Mouse (Mus musculus) midbrain, embryonic 12.5 days (tissue): ENCODE data around the gene Slamf7. TPM values are rescaled to one million over a fixed set of nuclear protein-coding genes. Genes with fewer than 3 reads are reported as not detected.
"Not testable (repeated sequence)": the region's sequence is repeated elsewhere in the genome, so short reads cannot be mapped to it uniquely, and the experiment has no call there.

ENCODE experiments used
- ATAC-seq: fragments of 200-750 bp; cut with Nextera tagmentation; 2 replicates; pipeline ENCODE4 v1.8.0; 2017; ENCODE audit warnings: low read depth, moderate TSS enrichment, moderate library complexity; ENCODE audit not compliant: low FRiP score
- H3K27ac ChIP-seq: fragments of 300-500 bp; sonication (generic); replicated peaks from 2 replicates; pipeline ENCODE4 v1.5.1; 2016; ENCODE audit warnings: mild to moderate bottlenecking
- H3K27me3 ChIP-seq: fragments of 300-500 bp; sonication (generic); 2 replicates; pipeline ENCODE4 v1.6.1; 2016; ENCODE audit warnings: mild to moderate bottlenecking
- H3K36me3 ChIP-seq: fragments of 300-500 bp; sonication (generic); 2 replicates; pipeline ENCODE4 v1.6.1; 2016
- H3K4me1 ChIP-seq: fragments of 300-500 bp; sonication (generic); 2 replicates; pipeline ENCODE4 v1.6.1; 2016
- H3K4me2 ChIP-seq: fragments of 300-500 bp; sonication (generic); replicated peaks from 2 replicates; pipeline ENCODE4 v1.6.1; 2016; ENCODE audit warnings: mild to moderate bottlenecking, moderate library complexity
- H3K4me3 ChIP-seq: fragments of 300-500 bp; sonication (generic); 2 replicates; pipeline ENCODE4 v1.5.1; 2016; ENCODE audit warnings: mild to moderate bottlenecking
- H3K9ac ChIP-seq: fragments of 300-500 bp; sonication (generic); replicated peaks from 2 replicates; pipeline ENCODE4 v1.6.1; 2016; ENCODE audit warnings: mild to moderate bottlenecking, moderate library complexity
- H3K9me3 ChIP-seq: fragments of 300-500 bp; sonication (generic); 2 replicates; pipeline ENCODE4 v1.6.1; 2016; ENCODE audit warnings: mild to moderate bottlenecking
- WGBS: fragments of 180-500 bp; shearing (Covaris S2); methylation state at CpG from one replicate; pipeline ENCODE4 v1.1.7; 2016; 5-methylcytosine and 5-hydroxymethylcytosine counted together
- polyA plus RNA-seq: library from polyadenylated mRNA; unstranded; fragments of >200 nt; fragmentation: Nextera tagmentation; extraction: Ambion mirVana; gene quantifications from 2 replicates; pipeline ENCODE4 v1.2.1, GENCODE M21; 2016

Gene Slamf7
- not detected in 2 replicates for polyA plus RNA-seq

DNA sequence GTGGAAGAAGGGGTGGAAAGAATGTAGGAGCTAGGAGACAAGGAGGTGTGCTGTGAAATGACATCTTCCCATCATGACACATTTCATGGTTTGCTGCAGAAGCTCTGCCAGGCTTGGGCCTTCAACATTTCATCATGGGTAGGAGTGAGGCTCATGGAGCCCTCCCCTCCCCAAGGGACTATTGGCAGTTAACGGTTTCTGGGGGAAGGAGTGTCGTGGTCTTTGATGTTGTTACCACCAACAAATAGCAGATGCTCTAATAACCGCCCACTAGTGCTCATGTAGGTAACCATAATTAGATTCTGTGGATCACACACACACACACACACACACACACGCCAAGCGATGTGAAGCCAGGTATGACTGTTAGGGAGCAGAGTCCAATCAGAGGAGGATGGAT is at the start of gene Slamf7:
Gene Slamf7, minus strand, starts transcription at position 302 of the 400 bp plus-strand sequence.
- H3K27me3 ChIP-seq: no peaks in the 10 kb centered on the region
- no peaks in the 10 kb centered on the region for H3K9me3 ChIP-seq
- no peak within 1 kb of the TSS for H3K9ac ChIP-seq
- WGBS: 92% methylated on average over 5 of the region's 5 CpGs
- H3K4me3 ChIP-seq: no peak within 1 kb of the TSS
- no peak within 1 kb of the TSS for H3K27ac ChIP-seq
- ATAC-seq: no peak
- no peak within 1 kb of the TSS for H3K4me2 ChIP-seq
- H3K4me1 ChIP-seq: no peaks in the 10 kb centered on the region
- H3K36me3 ChIP-seq: no peaks in the 10 kb centered on the region

- no peak overlapping the region for H3K9ac ChIP-seq
- H3K9me3 ChIP-seq: no peaks in the 10 kb centered on the region
- no peaks in the 10 kb centered on the region for H3K4me1 ChIP-seq
- no peaks in the 10 kb centered on the region for H3K27me3 ChIP-seq
- no peak for ATAC-seq
- WGBS: 20% methylated on average over 6 of the region's 6 CpGs
- no peaks in the 10 kb centered on the region for H3K36me3 ChIP-seq
- no peak overlapping the region for H3K27ac ChIP-seq
- H3K4me2 ChIP-seq: no peak overlapping the region
- no peak overlapping the region for H3K4me3 ChIP-seq
Observed at GRCm38 (mm10) chr1:171698983-171699382, 46.1 kb upstream of the Slamf7 start.

DNA sequence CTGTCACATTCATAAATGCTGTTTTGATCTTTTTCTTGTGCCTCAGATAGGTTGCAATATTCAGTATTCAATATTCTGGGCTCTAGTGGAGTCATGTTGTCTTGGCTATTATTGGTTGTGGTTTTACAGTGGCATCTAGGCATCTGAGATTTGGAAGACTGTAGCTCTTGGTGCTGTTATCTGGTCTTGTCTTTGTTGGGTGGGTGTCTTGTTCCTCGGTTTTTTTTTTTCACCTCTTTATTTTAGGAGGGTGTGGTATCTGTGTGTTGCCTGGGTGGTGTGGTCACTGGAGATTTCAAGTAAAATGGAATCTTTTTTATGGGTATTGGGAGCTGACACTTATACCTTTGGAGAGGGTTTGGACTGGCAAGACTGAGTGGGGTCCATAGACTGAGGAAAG is 41.1 kb upstream of the Slamf7 start:
- no peaks in the 10 kb centered on the region for H3K9me3 ChIP-seq
- no peak overlapping the region for H3K4me3 ChIP-seq
- no peaks in the 10 kb centered on the region for H3K27me3 ChIP-seq
- no peak overlapping the region for H3K9ac ChIP-seq
- no peaks in the 10 kb centered on the region for H3K4me1 ChIP-seq
- ATAC-seq: no peak
- H3K4me2 ChIP-seq: no peak overlapping the region
- H3K27ac ChIP-seq: no peak overlapping the region
- H3K36me3 ChIP-seq: no peaks in the 10 kb centered on the region
- 79% methylated on average over 1 of the region's 1 CpGs for WGBS

GRCm38 (mm10) chr1:171687320-171687719 is 34.5 kb upstream of the Slamf7 start:
- Histone ChIP-seq H3K27me3 (no peaks in the 10 kb centered on the region), H3K9me3 (no peaks in the 10 kb centered on the region), H3K4me1 (no peaks in the 10 kb centered on the region), H3K4me3 (no peak overlapping the region), H3K27ac (no peak overlapping the region), H3K4me2 (no peak overlapping the region), H3K9ac (no peak overlapping the region), H3K36me3 (no peaks in the 10 kb centered on the region)
- ATAC-seq: no peak
- 85% methylated on average over 4 of the region's 4 CpGs for WGBS

DNA sequence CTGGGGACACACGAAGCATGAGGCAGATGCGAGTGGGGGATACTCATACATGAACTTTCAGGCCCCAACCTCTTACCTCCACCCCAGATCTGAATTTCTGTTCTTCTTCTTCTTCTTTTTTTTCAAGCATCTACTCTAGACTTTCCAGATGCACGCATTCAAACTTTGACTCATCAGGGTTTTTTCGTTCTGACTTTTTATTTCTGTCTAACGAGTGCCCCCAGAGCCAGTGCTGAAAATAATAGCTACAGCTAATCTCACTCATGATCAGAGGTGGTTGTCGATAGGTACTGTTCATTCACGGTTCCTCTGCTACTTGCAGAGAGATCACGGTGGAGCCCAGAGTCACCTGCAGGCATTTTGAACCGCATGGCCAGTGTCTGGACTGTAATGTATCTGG is 32.1 kb upstream of the Slamf7 start:
- Histone ChIP-seq H3K36me3 (no peaks in the 10 kb centered on the region), H3K27ac (no peak overlapping the region), H3K4me3 (no peak overlapping the region), H3K9ac (no peak overlapping the region), H3K27me3 (no peaks in the 10 kb centered on the region), H3K4me1 (no peaks in the 10 kb centered on the region), H3K4me2 (no peak overlapping the region), H3K9me3 (no peaks in the 10 kb centered on the region)
- 91% methylated on average over 9 of the region's 9 CpGs for WGBS
- ATAC-seq: no peak

DNA sequence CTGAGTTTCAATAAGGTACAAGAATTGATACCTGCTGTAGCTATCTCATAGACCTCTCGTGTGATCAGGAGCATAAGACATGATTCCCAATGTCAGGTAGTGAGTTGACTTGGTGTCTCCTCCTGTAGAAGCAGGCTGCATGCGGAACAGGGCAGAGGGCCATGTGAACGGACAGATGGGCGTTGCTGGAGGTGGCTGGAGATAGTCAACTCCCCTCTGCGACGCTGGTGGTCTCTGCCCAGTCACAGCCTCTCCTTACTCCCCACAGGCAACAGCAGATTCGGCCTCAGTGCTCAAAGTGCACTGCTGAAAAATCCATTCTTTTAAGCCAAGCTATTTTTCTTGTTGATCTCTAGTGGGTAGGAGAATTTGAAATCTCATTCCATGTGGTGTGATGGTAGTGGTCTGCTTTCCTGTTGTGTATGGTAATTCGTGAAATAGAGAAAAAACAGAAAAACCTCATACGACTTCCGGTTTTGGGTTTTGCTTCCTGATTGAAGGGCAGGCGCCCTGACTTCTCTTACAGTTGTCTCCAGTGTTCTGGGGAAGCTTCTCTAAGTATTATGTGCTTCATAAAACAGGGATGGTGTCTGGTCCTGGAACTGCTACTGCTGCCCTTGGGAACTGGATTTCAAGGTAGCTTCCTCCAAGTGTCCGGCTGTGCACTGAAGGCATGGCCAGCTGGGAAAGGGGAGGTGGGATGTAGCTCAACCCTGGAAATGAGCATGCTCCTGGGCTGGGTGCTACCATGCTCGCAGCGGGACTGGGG is 28.9 kb upstream of the Slamf7 start, which contains the start of gene Cd48:
Gene Cd48, plus strand, starts transcription at position 479 of the 769 bp plus-strand sequence.
- no peak for ATAC-seq
- Histone ChIP-seq H3K9ac (no peak within 1 kb of the TSS), H3K36me3 (no peaks in the 10 kb centered on the region), H3K4me1 (no peaks in the 10 kb centered on the region), H3K4me2 (no peak within 1 kb of the TSS), H3K9me3 (no peaks in the 10 kb centered on the region), H3K27me3 (no peaks in the 10 kb centered on the region), H3K27ac (no peak within 1 kb of the TSS), H3K4me3 (no peak within 1 kb of the TSS)
- 89% methylated on average over 14 of the region's 14 CpGs for WGBS

DNA sequence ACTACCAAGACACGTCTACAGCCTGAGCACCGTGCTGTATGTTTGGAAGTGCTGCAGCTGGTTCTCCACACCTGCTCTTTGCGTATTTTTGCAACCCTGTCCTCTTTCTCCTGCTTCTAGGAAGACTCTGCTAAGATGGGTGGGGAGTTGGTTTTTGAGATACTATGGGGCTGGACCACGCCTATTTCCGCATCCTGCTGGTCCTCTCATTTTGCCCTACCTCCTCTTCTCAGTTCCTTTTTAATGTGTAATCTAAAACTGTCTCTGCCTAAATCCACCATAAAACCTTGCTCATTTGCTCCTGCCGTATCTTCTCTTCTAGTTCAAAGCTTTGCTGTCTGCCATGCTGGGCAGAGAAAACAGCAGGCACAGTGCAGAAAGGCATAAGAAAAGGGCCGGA is 28.2 kb upstream of the Slamf7 start:
- no peak overlapping the region for H3K4me3 ChIP-seq
- H3K27me3 ChIP-seq: no peaks in the 10 kb centered on the region
- no peaks in the 10 kb centered on the region for H3K36me3 ChIP-seq
- H3K4me2 ChIP-seq: no peak overlapping the region
- ATAC-seq: no peak
- no peak overlapping the region for H3K9ac ChIP-seq
- no peak overlapping the region for H3K27ac ChIP-seq
- no peaks in the 10 kb centered on the region for H3K4me1 ChIP-seq
- no peaks in the 10 kb centered on the region for H3K9me3 ChIP-seq
- 88% methylated on average over 7 of the region's 7 CpGs for WGBS

- 69% methylated on average over 1 of the region's 1 CpGs for WGBS
- H3K27me3 ChIP-seq: no peaks in the 10 kb centered on the region
- H3K4me1 ChIP-seq: no peaks in the 10 kb centered on the region
- H3K27ac ChIP-seq: no peak overlapping the region
- ATAC-seq: no peak
- no peaks in the 10 kb centered on the region for H3K9me3 ChIP-seq
- no peak overlapping the region for H3K4me2 ChIP-seq
- H3K4me3 ChIP-seq: no peak overlapping the region
- no peaks in the 10 kb centered on the region for H3K36me3 ChIP-seq
- H3K9ac ChIP-seq: no peak overlapping the region
Observed at GRCm38 (mm10) chr1:171677721-171678120, 24.9 kb upstream of the Slamf7 start.

GRCm38 (mm10) chr1:171674467-171674866 is 21.6 kb upstream of the Slamf7 start:
- Histone ChIP-seq H3K27me3 (no peaks in the 10 kb centered on the region), H3K27ac (no peak overlapping the region), H3K9ac (no peak overlapping the region), H3K36me3 (no peaks in the 10 kb centered on the region), H3K9me3 (no peaks in the 10 kb centered on the region), H3K4me3 (no peak overlapping the region), H3K4me1 (no peaks in the 10 kb centered on the region), H3K4me2 (no peak overlapping the region)
- WGBS: 71% methylated on average over 1 of the region's 1 CpGs
- no peak for ATAC-seq

GRCm38 (mm10) chr1:171672854-171673475 is 20.1 kb upstream of the Slamf7 start:
- H3K27me3 ChIP-seq: no peaks in the 10 kb centered on the region
- no peak overlapping the region for H3K4me3 ChIP-seq
- ATAC-seq: no peak
- no peaks in the 10 kb centered on the region for H3K9me3 ChIP-seq
- WGBS: 77% methylated on average over 5 of the region's 5 CpGs
- H3K36me3 ChIP-seq: no peaks in the 10 kb centered on the region
- no peaks in the 10 kb centered on the region for H3K4me1 ChIP-seq
- no peak overlapping the region for H3K4me2 ChIP-seq
- H3K27ac ChIP-seq: no peak overlapping the region
- no peak overlapping the region for H3K9ac ChIP-seq

DNA sequence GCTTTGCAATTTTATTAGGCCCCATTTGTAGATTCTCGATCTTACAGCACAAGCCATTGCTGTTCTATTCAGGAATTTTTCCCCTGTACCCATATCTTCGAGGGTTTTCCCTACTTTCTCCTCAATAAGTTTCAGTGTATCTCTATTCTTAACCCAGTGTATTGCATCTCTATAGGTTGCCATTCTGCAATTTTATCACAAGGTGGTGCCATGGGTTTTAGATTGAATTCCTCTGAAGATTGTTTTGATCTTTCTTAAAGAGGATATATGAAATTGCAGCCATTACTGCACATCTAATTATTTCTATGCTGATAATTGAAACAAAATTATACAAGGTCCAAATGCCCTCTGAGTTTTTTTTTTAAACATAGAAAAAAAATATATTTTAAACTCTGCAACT is 19.6 kb upstream of the Slamf7 start:
- not testable (repeated sequence) for H3K27me3 ChIP-seq, H3K4me3 ChIP-seq, H3K9ac ChIP-seq, H3K9me3 ChIP-seq, H3K4me2 ChIP-seq, ATAC-seq, H3K4me1 ChIP-seq, H3K27ac ChIP-seq, H3K36me3 ChIP-seq
- WGBS: 83% methylated on average over 2 of the region's 2 CpGs

DNA sequence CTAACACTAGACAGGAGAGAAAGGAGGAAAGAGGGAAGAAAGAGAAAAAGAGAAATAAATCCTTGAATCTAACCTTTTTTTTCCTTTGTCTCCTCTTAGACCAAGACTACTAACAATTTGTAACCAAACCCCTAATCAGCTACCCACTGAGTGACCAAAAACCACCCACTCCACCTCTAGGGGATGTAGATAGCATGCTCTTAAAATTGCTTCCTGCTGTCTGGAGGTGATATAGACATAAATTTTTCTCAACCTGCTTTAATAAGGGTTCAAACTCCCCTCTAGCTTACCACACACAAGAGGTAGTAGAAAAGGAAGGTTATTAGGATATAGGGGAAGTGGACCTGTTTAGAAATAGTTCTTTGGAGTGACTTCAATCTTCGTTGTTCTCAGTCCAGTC is 14.3 kb upstream of the Slamf7 start:
- Histone ChIP-seq H3K27me3 (no peaks in the 10 kb centered on the region), H3K9me3 (no peaks in the 10 kb centered on the region), H3K4me3 (no peak overlapping the region), H3K36me3 (no peaks in the 10 kb centered on the region), H3K4me2 (no peak overlapping the region), H3K4me1 (no peaks in the 10 kb centered on the region), H3K27ac (no peak overlapping the region), H3K9ac (no peak overlapping the region)
- WGBS: 89% methylated on average over 1 of the region's 1 CpGs
- no peak for ATAC-seq
